Mouse (Mus musculus) cerebellum, adult 11 months (tissue): ENCODE measurements around the gene Nfatc4.
A peak's percentile ranks its signal among the peaks of the same experiment; 100 is the strongest.

ENCODE experiments used
- DNase-seq: peaks from one replicate; pipeline ENCODE4 v3.0.0; 2022

Gene Nfatc4

GRCm38 (mm10) chr14:55822435-55822990 lies 431 bp upstream of the Nfatc4 start:
- DNase-seq: peak; percentile 48

- DNase-seq: no peak
Observed at GRCm38 (mm10) chr14:55824001-55824480, 1.1 kb downstream of the Nfatc4 start.

GRCm38 (mm10) chr14:55824481-55825215 lies 1.7 kb downstream of the Nfatc4 start:
- no peak for DNase-seq

GRCm38 (mm10) chr14:55825216-55826051 lies 2.5 kb downstream of the Nfatc4 start:
- DNase-seq: no peak

- no peak for DNase-seq
Observed at GRCm38 (mm10) chr14:55826142-55826541, 3.2 kb downstream of the Nfatc4 start.

GRCm38 (mm10) chr14:55826551-55827340 lies 3.8 kb downstream of the Nfatc4 start:
- DNase-seq: no peak

GRCm38 (mm10) chr14:55828716-55829263 lies 5.8 kb downstream of the Nfatc4 start:
- DNase-seq: no peak

- DNase-seq: no peak
Observed at GRCm38 (mm10) chr14:55829854-55830253, 6.9 kb downstream of the Nfatc4 start.

- no peak for DNase-seq
Observed at GRCm38 (mm10) chr14:55830331-55830730, 7.4 kb downstream of the Nfatc4 start.

GRCm38 (mm10) chr14:55833126-55833525 lies 10.2 kb downstream of the Nfatc4 start:
- DNase-seq: no peak

GRCm38 (mm10) chr14:55834808-55835533 lies 12.0 kb downstream of the Nfatc4 start:
- DNase-seq: no peak

- no peak for DNase-seq
Observed at GRCm38 (mm10) chr14:55838312-55838711, 15.4 kb downstream of the Nfatc4 start.

- DNase-seq: no peak
Observed at GRCm38 (mm10) chr14:55838740-55839139, 15.8 kb downstream of the Nfatc4 start.

GRCm38 (mm10) chr14:55840853-55841366 lies 18.0 kb downstream of the Nfatc4 start:
- DNase-seq: no peak

- DNase-seq: no peak
Observed at GRCm38 (mm10) chr14:55842794-55843193, 19.9 kb downstream of the Nfatc4 start.

- no peak for DNase-seq
Observed at GRCm38 (mm10) chr14:55845506-55846294, 22.8 kb downstream of the Nfatc4 start.

GRCm38 (mm10) chr14:55850885-55851284 lies 27.9 kb downstream of the Nfatc4 start:
- DNase-seq: no peak

GRCm38 (mm10) chr14:55852646-55853551 lies 30.0 kb downstream of the Nfatc4 start:
- no peak for DNase-seq

- DNase-seq: no peak
Observed at GRCm38 (mm10) chr14:55853621-55854285, 30.8 kb downstream of the Nfatc4 start, which contains the start of gene Nynrin. Nynrin (plus strand) TSS chr14:55854010.
